Mouse (Mus musculus): ENCODE data around the gene Zfp706. TPM values are rescaled to one million over a fixed set of nuclear protein-coding genes. Genes with fewer than 3 reads are reported as not detected.
A peak's percentile ranks its signal among the peaks of the same experiment; 100 is the strongest.
"Not testable (repeated sequence)": the region's sequence is repeated elsewhere in the genome, so short reads cannot be mapped to it uniquely, and the experiment has no call there.

The Zfp706 gene
- polyA plus RNA-seq, 1 experiment from 2014 or later, result 424 TPM

GRCm38 (mm10) chr15:37004858-37005257, 2.7 kb downstream of the Zfp706 start:
- Histone ChIP-seq H3K36me3 (ENCODE audit: control insufficient read depth, insufficient read depth, low read length) (peaks cover 32% of the 10 kb centered on the region), H3K27me3 (ENCODE audit: control insufficient read depth, insufficient read depth, low read length) (no peaks in the 10 kb centered on the region), H3K27ac (ENCODE audit: low read depth, low read length) (no peak overlapping the region), H3K4me3 (ENCODE audit: low read length) (no peak overlapping the region), H3K4me2 (replicated peaks; ENCODE audit: low read depth, low read length) (peak overlapping the region; percentile 54; the same call in 1 of the 2 replicates), H3K9ac (ENCODE audit: low read depth, low read length) (no peak overlapping the region), H3K9me3 (ENCODE audit: control insufficient read depth, low read length) (no peaks in the 10 kb centered on the region), H3K4me1 (ENCODE audit: control insufficient read depth, insufficient read depth, low read length) (peaks cover 13% of the 10 kb centered on the region)
- ATAC-seq (ENCODE audit: low FRiP score, low TSS enrichment), result no peak
- WGBS, result 89% methylated on average over 5 of the region's 5 CpGs

DNA sequence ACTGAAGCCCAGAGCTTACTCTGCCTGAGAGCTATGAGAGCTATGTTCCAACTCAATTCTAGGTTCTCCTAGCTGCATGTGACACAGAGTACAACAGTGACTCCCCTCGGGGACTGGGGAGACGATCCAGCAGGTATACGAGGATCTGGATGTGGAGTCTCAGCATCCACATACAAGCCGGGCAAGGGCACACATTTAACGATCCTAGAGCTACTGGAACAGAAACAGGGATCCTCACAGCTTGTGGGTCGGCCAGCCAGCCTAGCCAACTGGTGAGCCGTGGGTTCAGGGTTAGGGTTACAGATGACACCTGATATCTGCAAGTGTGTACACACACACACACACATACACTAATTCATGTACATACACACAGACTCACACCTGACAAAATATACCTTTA, 5.3 kb downstream of the Zfp706 start:
- peaks cover 13% of the 10 kb centered on the region for H3K4me1 ChIP-seq (ENCODE audit: control insufficient read depth, insufficient read depth, low read length)
- no peak overlapping the region for H3K4me2 ChIP-seq (replicated peaks; ENCODE audit: low read depth, low read length)
- peaks cover 57% of the 10 kb centered on the region for H3K36me3 ChIP-seq (ENCODE audit: control insufficient read depth, insufficient read depth, low read length)
- H3K9me3 ChIP-seq (ENCODE audit: control insufficient read depth, low read length), result peaks cover 6% of the 10 kb centered on the region
- no peaks in the 10 kb centered on the region for H3K27me3 ChIP-seq (ENCODE audit: control insufficient read depth, insufficient read depth, low read length)
- H3K27ac ChIP-seq (ENCODE audit: low read depth, low read length), result no peak overlapping the region
- H3K9ac ChIP-seq (ENCODE audit: low read depth, low read length), result no peak overlapping the region
- ATAC-seq (ENCODE audit: low FRiP score, low TSS enrichment), result no peak
- 79% methylated on average over 7 of the region's 7 CpGs for WGBS
- H3K4me3 ChIP-seq (ENCODE audit: low read length), result no peak overlapping the region

GRCm38 (mm10) chr15:36999602-37000001, 8.0 kb downstream of the Zfp706 start:
- WGBS, result 78% methylated on average over 7 of the region's 7 CpGs

DNA sequence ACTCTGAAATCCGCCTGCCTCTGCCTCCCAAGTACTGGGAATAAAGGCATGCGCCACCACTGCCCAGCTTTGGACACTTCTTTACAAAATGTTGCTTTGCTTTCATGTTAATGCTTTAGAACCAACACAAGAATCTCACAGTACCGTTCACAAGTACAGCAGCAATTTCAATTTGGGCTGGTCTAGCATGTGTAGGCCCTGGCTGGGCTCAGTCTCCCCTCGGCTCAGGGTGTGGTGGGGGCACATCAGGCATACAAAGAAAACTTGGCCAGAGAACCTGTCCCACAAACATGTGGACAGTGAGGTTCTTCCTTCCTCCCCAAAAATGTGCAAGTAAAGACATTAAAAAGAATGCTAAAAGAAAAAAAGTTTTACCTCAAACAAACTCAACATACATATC, 12.4 kb downstream of the Zfp706 start:
- no peaks in the 10 kb centered on the region for H3K4me1 ChIP-seq (ENCODE audit: control insufficient read depth, insufficient read depth, low read length)
- no peak overlapping the region for H3K27ac ChIP-seq (ENCODE audit: low read depth, low read length)
- H3K4me2 ChIP-seq (replicated peaks; ENCODE audit: low read depth, low read length), result no peak overlapping the region
- no peaks in the 10 kb centered on the region for H3K27me3 ChIP-seq (ENCODE audit: control insufficient read depth, insufficient read depth, low read length)
- no peak overlapping the region for H3K4me3 ChIP-seq (ENCODE audit: low read length)
- H3K9me3 ChIP-seq (ENCODE audit: control insufficient read depth, low read length), result peaks cover 6% of the 10 kb centered on the region
- H3K36me3 ChIP-seq (ENCODE audit: control insufficient read depth, insufficient read depth, low read length), result peaks cover 34% of the 10 kb centered on the region
- H3K9ac ChIP-seq (ENCODE audit: low read depth, low read length), result no peak overlapping the region
- ATAC-seq (ENCODE audit: low FRiP score, low TSS enrichment), result no peak
- 93% methylated on average over 4 of the region's 4 CpGs for WGBS

More at GRCm38 (mm10) chr15:36999602-37000001, 8.0 kb downstream of the Zfp706 start:
- not testable (repeated sequence) for ATAC-seq (ENCODE audit: low FRiP score, low TSS enrichment); H3K4me1 ChIP-seq (ENCODE audit: control insufficient read depth, insufficient read depth, low read length); H3K4me2 ChIP-seq (replicated peaks; ENCODE audit: low read depth, low read length); H3K9me3 ChIP-seq (ENCODE audit: control insufficient read depth, low read length); H3K9ac ChIP-seq (ENCODE audit: low read depth, low read length); H3K27me3 ChIP-seq (ENCODE audit: control insufficient read depth, insufficient read depth, low read length); H3K27ac ChIP-seq (ENCODE audit: low read depth, low read length); H3K4me3 ChIP-seq (ENCODE audit: low read length)
- H3K36me3 ChIP-seq (ENCODE audit: control insufficient read depth, insufficient read depth, low read length), result peaks cover 62% of the 10 kb centered on the region

- Histone ChIP-seq H3K9me3 (ENCODE audit: control insufficient read depth, low read length) (peaks cover 6% of the 10 kb centered on the region), H3K27me3 (ENCODE audit: control insufficient read depth, insufficient read depth, low read length) (no peaks in the 10 kb centered on the region), H3K27ac (ENCODE audit: low read depth, low read length) (no peak overlapping the region), H3K9ac (ENCODE audit: low read depth, low read length) (no peak overlapping the region), H3K4me1 (ENCODE audit: control insufficient read depth, insufficient read depth, low read length) (no peaks in the 10 kb centered on the region), H3K4me2 (replicated peaks; ENCODE audit: low read depth, low read length) (no peak overlapping the region), H3K4me3 (ENCODE audit: low read length) (no peak overlapping the region), H3K36me3 (ENCODE audit: control insufficient read depth, insufficient read depth, low read length) (peaks cover 29% of the 10 kb centered on the region)
- ATAC-seq (ENCODE audit: low FRiP score, low TSS enrichment), result no peak
- 77% methylated on average over 1 of the region's 1 CpGs for WGBS
These were observed 12.9 kb downstream of the Zfp706 start for GRCm38 (mm10) chr15:36994665-36995064.

GRCm38 (mm10) chr15:36993435-36994178, 14.0 kb downstream of the Zfp706 start:
- 85% methylated on average over 8 of the region's 8 CpGs for WGBS
- peaks cover 19% of the 10 kb centered on the region for H3K36me3 ChIP-seq (ENCODE audit: control insufficient read depth, insufficient read depth, low read length)
- no peak overlapping the region for H3K27ac ChIP-seq (ENCODE audit: low read depth, low read length)
- no peak for ATAC-seq (ENCODE audit: low FRiP score, low TSS enrichment)
- no peak overlapping the region for H3K9ac ChIP-seq (ENCODE audit: low read depth, low read length)
- no peaks in the 10 kb centered on the region for H3K27me3 ChIP-seq (ENCODE audit: control insufficient read depth, insufficient read depth, low read length)
- H3K4me2 ChIP-seq (replicated peaks; ENCODE audit: low read depth, low read length), result no peak overlapping the region
- H3K9me3 ChIP-seq (ENCODE audit: control insufficient read depth, low read length), result peaks cover 6% of the 10 kb centered on the region
- H3K4me3 ChIP-seq (ENCODE audit: low read length), result no peak overlapping the region
- no peaks in the 10 kb centered on the region for H3K4me1 ChIP-seq (ENCODE audit: control insufficient read depth, insufficient read depth, low read length)

GRCm38 (mm10) chr15:36991353-36991752, 16.2 kb downstream of the Zfp706 start:
- Histone ChIP-seq H3K36me3 (ENCODE audit: control insufficient read depth, insufficient read depth, low read length) (peaks cover 4% of the 10 kb centered on the region; the same call in 1 of the 2 replicates), H3K27ac (ENCODE audit: low read depth, low read length) (no peak overlapping the region), H3K9ac (ENCODE audit: low read depth, low read length) (no peak overlapping the region), H3K4me2 (replicated peaks; ENCODE audit: low read depth, low read length) (no peak overlapping the region), H3K27me3 (ENCODE audit: control insufficient read depth, insufficient read depth, low read length) (no peaks in the 10 kb centered on the region), H3K9me3 (ENCODE audit: control insufficient read depth, low read length) (no peaks in the 10 kb centered on the region), H3K4me3 (ENCODE audit: low read length) (no peak overlapping the region), H3K4me1 (ENCODE audit: control insufficient read depth, insufficient read depth, low read length) (no peaks in the 10 kb centered on the region)
- ATAC-seq (ENCODE audit: low FRiP score, low TSS enrichment), result no peak
- 73% methylated on average over 6 of the region's 6 CpGs for WGBS

DNA sequence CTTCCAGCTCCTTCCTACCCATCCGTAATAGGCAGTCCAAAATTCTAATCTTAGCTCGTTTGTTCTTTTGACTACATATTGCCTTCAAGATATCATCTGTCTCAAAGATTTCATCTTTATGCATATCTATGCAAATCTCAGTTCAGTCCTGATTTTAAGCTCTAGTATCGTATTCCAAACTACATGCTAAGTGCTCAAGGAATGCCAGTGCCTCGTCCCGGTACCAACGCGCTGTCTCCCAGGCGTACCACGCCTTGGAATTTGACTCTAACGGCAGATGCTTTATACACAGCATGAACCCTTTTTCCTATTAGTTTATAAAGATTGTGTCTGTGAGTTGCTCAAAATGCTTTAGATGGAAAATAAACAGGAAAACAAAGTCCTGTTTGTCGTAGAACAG, 17.7 kb downstream of the Zfp706 start:
- H3K4me1 ChIP-seq (ENCODE audit: control insufficient read depth, insufficient read depth, low read length), result peaks cover 9% of the 10 kb centered on the region
- ATAC-seq (ENCODE audit: low FRiP score, low TSS enrichment), result no peak
- no peaks in the 10 kb centered on the region for H3K9me3 ChIP-seq (ENCODE audit: control insufficient read depth, low read length)
- WGBS, result 79% methylated on average over 11 of the region's 11 CpGs
- H3K36me3 ChIP-seq (ENCODE audit: control insufficient read depth, insufficient read depth, low read length), result no peaks in the 10 kb centered on the region; the same call in 1 of the 2 replicates
- H3K27me3 ChIP-seq (ENCODE audit: control insufficient read depth, insufficient read depth, low read length), result no peaks in the 10 kb centered on the region
- H3K27ac ChIP-seq (ENCODE audit: low read depth, low read length), result no peak overlapping the region
- H3K9ac ChIP-seq (ENCODE audit: low read depth, low read length), result no peak overlapping the region
- H3K4me3 ChIP-seq (ENCODE audit: low read length), result no peak overlapping the region
- no peak overlapping the region for H3K4me2 ChIP-seq (replicated peaks; ENCODE audit: low read depth, low read length)

GRCm38 (mm10) chr15:36988718-36989115, 18.9 kb downstream of the Zfp706 start:
- no peak for ATAC-seq (ENCODE audit: low FRiP score, low TSS enrichment)

More at GRCm38 (mm10) chr15:36988718-36989115, 18.9 kb downstream of the Zfp706 start:
- H3K27ac ChIP-seq (ENCODE audit: low read depth, low read length), result no peak overlapping the region
- H3K9me3 ChIP-seq (ENCODE audit: control insufficient read depth, low read length), result no peaks in the 10 kb centered on the region
- H3K36me3 ChIP-seq (ENCODE audit: control insufficient read depth, insufficient read depth, low read length), result no peaks in the 10 kb centered on the region; the same call in 1 of the 2 replicates
- peaks cover 13% of the 10 kb centered on the region for H3K4me1 ChIP-seq (ENCODE audit: control insufficient read depth, insufficient read depth, low read length)
- H3K27me3 ChIP-seq (ENCODE audit: control insufficient read depth, insufficient read depth, low read length), result no peaks in the 10 kb centered on the region
- H3K4me2 ChIP-seq (replicated peaks; ENCODE audit: low read depth, low read length), result no peak overlapping the region
- H3K4me3 ChIP-seq (ENCODE audit: low read length), result no peak overlapping the region
- WGBS, result 93% methylated on average over 2 of the region's 2 CpGs
- H3K9ac ChIP-seq (ENCODE audit: low read depth, low read length), result no peak overlapping the region
